Mouse (Mus musculus) gastrocnemius, postnatal 25 days (tissue): ENCODE measurements around the gene Faah. TPM values are rescaled to one million over a fixed set of nuclear protein-coding genes. Genes with fewer than 3 reads are reported as not detected.

Experiments used
- DNase-seq: peaks from one replicate; pipeline ENCODE4 v3.0.0; 2022
- total RNA-seq, 2 experiments: library from RNA; stranded (reverse); gene quantifications; 1 replicate in 1 of 2; 2 replicates in 1 of 2; pipeline ENCODE4 v1.2.3; 2021

Faah gene
- total RNA-seq, 2 experiments from 2014 or later = 0.35 to 0.46 TPM

DNA sequence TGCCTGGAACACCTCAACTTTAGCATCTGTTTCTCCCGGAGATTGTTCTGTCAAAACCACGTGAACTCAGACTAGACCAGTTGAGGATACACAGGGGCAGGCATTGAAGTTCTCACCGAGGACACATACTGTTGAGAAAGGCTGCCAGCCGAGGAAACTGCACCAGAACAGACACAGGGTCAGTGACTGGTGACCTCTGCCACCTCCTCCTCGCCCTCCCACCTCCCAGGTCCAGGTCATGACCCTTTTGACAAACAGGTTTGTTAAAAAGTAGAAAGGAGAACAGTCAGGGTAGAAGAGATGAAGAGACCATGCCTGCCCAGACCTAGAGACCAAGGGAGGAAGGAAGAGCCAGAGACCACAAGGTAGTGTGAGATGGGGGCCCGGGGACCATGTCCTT lies 17.1 kb downstream of the Faah start:
- no peak for DNase-seq

DNA sequence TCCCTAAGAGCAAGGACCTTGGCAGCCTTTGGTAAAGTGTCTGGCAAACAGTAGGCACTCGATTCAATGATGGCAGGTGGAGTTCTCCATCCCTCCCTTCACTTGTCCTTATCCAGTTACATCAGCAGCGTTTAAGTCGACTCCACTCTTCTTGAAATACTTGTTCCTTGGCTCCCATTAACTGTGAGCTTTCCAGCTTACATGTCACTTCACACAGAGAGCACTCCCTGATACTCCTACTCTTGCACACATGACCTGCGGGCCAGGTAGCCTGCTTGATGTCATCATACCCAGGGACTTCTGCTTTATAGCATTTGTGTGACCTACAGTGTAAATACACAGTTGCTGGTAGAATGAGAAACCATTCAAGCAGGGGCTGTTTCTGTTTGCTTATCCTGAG lies 21.0 kb downstream of the Faah start:
- DNase-seq = no peak

DNA sequence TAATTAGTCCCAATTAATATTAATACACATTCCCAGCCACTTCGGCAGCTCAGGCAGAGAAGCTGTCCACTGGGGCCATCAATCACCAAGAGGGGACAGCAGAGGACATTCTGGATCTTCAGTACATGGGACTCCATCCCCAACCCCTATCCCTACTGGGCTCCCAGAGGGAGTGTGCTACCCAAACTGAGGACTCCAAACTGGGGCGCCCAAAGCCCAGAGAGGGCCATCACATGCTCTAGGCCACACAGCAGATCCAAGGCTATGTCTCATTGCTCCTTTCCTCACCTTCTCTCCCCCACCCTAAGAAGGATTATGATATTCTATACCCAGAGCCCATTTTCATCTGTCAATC lies 22.4 kb downstream of the Faah start:
- DNase-seq = no peak

DNA sequence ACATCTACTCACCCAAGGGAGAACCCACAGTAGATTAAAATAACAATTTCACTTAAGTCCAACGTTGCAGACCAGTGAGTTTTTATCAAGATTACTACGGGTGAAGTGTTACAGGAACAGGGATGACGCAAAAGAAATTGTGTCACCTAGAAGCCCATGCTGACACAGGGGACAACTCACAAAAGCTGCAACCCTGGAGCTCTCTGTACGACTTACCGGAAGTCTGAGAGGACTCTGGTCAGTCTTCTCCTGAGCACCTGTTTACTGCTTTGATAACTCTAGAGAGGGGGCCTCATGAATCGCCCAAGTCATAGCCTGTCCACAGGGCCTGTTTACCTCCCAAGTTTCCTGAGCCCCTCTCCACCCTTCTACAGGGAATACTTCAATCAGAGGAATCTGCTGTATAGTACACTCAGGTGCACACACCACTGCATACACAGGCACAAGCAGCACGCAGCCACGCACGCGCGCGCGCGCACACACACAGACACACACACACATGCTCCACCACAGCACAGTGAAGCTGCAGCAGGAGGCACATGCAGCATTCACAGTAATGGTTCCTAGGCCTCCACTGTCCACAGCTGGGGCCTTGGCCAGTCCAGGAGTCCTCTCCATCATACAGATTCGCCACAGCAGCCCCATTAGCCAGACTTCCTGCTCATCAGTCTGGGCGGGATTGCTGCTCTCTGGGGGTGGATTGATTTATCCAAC lies 22.9 kb downstream of the Faah start:
- DNase-seq = no peak

DNA sequence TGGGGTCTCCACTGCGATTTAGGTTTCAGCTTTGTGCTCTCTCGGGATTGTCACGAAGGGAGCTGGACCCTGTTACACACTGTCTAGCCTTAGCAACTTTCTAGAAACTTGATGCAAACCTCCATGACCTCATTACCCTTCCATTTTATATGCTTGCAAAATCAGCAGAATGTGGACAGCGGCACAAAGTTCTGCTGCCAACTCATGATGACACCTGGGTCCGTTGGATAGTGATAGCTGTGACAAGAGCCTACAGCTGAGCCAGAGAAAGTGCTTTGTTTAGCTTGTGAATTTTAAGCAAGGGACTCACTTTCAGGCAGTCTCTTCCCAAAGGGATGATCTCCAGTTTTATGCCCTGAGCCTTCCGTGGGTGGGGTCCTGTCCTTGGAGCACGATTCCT lies 28.3 kb downstream of the Faah start:
- DNase-seq = no peak

DNA sequence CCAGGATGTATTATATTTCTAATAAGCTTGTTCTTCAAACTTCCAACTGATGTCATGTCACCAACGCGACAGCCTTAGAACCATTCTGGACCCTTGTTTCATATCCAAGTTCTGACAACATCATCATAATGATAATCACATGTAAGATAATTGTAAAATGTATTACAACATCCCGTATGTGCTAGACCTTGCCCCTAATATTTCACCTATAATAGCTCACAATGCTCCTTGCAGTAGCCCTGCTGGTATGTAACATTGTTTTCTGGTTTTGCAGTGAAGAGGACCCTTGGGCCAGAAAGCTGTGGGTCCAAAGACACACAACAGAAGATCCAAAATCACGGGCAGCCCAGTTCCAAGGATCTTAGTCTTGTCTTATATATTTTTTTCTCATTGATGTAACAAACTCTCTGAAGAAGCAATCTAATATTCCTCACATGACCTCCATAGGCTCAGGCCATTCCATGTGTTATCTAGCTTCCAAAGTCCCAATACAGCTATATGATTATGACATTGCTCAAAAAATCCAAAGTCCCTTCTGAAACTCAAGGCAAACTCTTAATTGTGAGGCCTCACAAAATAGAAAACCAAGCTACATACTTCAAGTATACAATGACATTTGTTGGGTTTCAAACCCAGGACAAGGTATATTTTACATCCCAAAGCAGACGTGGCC lies 29.7 kb downstream of the Faah start:
- no peak for DNase-seq

DNA sequence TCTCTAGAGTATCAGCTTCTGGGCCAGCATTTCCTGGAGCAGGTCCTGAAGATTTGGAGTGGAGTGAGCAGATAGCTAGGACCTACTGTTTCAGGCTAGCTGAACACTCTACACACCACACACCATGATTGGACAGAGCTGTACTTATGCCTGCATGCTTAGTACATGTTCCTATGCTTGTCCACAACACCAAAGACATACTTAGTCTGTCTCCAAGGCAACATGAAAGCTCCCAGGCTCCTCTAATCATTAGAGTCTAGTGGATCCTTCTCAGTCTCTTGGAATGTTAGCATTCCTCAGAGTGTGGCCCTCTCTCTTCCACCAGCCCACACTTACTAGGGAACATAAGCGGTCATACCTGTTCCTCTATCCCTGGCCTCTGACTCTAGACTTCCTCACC lies 30.3 kb downstream of the Faah start:
- DNase-seq = no peak

DNA sequence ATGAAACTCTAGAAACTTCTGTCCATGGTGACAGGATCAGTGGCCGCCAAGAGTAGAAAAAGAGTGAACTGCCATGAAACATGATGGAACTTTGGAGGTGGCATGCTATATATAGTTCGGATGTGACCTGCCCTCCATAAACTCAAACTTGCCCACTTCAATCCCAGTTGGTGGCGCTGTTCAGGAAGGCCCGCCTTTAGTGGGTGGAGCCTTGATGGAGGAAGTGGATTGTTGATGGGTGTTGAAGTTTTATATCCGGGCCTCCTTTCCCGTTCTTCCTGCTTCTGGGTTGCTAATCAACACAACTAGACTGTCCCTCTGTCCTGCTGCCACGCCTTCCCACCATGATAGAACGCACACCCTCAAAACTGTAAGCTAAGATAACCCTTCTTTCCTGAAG lies 32.8 kb downstream of the Faah start:
- DNase-seq = no peak

DNA sequence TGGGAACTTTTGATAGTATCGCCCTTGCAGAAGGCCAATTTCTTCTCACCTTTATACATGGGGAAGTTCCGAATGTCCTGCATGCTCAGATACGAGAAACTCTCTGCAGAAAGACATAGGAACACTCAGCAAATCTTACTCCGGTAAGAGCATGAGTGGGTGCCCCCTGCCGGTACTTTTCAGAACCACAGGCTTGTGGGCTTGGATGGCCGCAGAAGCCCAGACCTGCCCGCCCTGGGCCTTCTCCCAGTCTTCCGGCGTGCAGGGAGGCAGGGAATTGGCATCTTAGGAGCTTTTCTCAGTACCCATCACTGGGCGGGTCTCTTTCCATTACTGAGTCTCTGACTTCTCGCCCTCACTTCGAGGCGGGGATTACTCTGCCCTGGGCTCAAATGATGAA lies 33.6 kb downstream of the Faah start:
- peak; percentile 45 for DNase-seq

DNA sequence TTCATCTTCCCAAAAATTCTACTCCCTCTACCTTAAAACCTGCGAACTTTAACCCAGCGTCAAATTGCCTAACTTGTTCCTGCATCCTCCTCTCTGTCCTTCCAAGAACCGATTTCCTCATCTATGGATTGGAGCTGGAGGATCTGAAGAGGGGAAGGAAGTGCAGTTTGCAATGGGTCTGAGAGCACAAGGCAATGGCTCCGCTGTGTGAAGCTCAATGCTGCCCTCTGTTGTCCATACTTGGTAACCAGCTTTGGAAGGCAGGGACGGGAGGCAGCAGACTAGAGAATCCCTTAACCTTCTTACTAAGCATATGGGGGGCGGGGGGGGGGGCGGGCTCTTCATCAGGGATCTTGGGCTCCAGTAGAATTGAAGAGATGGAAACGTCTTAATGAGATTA lies 37.0 kb downstream of the Faah start:
- no peak for DNase-seq

DNA sequence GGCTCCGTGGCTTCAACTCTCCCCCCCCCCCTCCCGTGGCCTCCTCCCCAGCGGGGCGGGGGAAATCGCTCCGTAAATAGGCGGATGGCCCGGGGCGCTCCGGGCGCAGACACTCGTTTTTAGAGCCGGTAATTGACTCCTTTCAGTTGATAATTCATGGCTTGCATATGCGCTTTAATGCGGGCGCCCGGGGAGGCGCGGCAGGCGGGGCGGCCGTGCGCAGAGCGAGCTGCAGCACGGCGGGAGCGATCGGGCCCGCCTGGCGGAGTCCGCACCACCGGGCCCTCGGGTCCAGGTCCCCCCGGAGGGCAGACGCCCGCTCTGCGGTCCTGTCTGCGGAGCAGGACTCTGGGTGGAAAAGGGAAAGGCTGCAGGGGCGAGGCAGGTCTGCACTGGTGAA lies 38.3 kb downstream of the Faah start:
- DNase-seq = no peak

DNA sequence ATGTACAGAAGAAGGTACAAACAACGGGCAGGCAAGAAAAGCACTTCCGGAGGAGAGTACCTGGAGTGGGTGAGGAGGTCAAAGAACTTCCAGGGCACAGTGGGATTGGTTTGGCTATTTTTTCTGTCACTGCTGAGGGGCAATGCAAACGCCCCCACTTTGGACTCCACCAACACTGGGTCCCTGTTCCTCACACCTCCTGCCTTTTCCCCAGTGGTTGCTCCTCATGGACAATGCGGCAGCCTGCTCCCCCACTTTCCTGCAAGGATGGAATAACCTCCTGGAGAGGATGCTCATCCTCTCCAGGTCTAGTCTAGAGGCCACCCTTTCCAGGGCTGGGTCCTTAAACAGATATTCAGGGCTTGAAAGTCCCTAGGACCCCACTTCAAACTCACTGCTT lies 38.8 kb downstream of the Faah start:
- DNase-seq = no peak

DNA sequence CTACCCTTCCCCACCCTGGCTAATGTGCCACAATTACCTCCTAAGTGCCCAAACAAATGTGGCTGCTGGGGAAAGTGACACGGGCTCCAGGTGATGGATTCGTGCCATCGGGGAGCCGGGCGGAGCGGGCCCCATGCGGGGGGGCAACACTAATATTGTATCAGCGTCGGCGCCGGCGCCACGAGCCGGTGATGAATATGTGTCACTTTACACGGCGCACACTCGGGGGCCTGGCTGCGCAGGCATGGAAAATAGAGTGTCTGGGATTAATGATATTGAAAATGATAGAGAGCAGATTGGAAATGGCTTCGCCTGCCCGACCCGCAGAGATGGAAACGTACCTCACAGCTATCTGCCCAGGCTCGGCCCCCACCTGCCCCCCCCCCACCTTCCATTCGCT lies 45.2 kb downstream of the Faah start:
- no peak for DNase-seq

DNA sequence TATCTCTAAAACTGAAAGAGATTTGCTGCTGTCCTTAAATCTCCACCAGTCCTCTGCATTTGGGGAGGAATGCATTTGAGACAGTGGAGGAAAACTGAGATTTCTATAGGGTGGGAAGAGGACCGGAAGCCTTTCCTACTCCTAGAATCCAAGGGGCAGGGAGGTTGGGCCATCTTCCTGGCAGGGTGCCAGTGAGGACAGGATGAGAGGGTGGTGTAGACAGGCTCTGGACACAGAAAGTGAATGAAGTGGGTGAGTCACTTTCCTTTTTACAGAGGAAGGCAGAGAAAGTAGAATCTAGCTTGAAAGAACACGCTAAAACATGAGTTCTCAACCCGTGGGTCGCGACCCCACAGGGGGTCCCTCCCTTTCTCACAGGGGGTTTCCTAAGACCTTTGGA lies 53.3 kb downstream of the Faah start:
- no peak for DNase-seq

DNA sequence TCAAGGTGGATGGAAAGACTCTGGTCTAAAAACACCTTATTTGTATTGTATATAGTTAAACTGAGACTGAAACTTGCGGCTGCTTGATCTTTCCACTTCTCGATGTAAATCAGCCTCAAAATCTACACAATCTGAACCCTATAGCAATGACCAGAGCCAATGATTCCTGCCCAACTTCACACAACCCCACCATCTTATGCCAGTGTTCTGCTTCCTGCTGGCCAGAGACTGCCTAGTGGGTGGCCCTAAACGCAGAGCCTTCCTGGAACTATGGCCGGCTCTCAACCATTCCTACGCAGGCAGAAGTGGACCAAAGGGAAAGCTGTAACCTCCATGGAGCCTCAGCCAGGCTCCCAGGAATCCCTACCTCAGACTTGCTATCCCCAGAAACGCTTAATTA lies 54.0 kb downstream of the Faah start:
- DNase-seq = no peak

DNA sequence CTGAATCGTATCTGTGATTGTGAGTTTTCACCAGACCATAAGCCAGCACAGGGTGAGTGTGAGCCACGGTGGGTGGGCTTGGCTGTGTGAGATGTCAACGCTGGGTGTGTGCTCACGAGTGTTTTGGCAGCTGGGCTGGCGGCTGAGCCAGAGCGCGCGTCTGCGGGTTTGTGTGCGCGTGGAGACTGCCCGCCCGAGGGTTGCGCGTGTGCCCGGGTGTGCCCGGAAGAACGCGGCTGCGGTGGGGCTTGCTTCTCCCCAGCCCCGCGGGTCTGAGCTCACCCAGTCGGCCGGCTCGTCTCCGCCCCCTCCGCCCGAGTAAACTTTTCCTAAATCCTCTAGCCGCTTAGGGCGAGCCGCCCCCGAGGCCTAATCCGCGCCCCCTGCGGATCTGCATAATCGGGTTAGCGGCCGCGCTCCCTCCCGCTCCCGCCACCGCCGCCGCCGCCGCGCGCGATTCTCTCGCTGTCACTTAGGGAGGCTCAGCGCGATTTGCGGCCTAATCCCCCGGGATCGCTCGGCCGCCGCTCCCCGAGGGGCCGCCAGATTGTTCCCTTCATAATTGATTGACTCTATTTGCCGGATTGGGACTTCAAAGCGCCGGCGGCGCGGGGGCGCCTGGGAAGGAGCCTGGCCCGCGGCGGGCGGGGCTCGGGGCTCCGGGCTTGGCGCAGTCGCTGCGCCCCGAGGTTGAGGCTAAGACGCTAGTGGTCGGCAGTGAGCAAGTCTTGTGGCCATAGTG lies 54.9 kb downstream of the Faah start:
- DNase-seq = no peak

DNA sequence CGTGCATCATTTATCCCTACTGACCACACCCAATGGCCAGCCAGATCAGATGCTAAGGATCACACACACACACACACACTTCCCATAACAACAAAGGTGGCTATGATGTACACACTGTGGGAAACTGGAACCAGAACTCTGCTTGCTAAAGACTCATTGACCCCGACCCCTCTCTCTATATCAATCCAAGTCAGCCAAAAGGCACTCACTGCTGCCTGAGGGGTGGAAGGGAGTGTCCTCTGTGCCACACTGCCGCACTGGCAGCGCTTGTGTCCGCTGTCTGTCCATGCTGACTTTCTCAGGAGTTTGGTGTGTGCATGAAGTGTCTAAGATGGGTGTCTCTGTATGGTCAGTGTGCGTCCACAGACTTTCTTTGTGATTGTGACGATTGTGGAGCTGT lies 55.7 kb downstream of the Faah start:
- no peak for DNase-seq

DNA sequence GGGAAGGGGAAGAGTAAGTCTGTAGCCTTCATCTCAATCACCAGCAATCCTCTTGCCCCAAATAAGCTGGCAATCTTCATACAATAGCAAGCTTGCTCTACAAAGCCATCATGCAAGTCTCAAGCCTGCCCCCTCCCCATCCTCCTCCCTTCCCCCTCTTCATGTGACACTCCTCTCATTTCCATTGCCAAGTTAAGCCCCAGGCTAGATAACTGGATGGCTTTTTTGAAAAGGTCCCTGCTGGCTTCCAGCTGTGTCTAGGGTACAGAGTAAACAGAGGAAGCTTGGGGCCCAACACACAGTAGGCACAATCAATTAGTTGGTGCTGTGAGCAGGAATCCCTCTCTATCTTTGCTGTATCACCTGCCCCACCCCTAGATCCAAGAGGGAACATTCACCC lies 58.2 kb downstream of the Faah start:
- DNase-seq = no peak

DNA sequence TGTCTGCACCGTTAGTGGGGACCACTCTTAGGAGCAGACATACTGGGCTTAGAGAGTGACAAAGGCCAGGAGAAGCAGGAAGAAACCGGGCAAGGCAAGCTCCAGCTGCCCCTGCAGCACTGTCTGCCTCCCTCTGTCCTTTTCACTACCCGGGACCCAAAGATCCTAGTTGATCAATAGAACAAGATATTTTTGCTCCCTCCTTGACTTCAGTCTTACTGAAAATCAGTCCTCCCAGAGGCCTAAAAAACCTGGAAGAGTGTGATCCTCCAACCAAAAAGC lies 62.3 kb downstream of the Faah start:
- DNase-seq = no peak

DNA sequence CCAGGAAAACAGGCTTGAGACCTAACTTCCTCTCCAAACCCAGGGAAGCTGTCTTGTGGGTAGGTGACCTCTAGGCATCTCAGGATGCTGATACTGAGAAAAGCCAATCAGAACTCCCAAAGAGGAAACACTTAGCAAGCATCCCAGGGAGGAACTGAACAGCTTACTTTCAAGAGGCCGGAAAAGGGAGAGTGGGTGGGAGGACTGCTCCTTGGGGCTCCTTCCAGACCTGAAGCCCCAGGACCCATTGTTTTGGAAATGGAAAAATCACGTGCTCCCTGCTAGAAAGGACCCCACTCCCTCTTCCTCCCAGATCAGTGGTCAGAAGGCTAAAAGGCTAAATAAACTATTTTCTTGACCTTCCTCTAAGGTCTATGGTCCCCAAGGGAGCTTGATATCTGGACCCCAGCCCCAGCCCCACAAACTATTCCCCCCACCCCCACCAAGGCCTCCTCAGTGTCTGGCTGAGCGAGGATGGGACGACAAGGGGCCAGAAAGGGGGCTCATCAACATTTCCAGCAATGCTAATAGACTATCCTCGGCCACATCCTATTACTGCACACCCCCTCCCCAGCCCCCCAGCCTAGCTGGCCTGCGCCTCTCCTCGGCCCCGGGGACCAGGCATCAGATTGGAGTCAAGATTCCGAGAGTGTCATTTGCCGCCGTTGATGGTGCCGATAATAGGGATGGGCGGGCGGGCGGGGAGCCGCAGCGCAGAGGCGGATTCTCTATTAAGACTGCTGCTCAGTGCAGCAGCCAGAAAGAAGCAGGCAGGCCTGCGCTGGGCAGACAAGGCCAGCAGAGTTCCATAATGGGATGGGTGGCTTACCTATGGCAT lies 62.9 kb downstream of the Faah start:
- DNase-seq = no peak

DNA sequence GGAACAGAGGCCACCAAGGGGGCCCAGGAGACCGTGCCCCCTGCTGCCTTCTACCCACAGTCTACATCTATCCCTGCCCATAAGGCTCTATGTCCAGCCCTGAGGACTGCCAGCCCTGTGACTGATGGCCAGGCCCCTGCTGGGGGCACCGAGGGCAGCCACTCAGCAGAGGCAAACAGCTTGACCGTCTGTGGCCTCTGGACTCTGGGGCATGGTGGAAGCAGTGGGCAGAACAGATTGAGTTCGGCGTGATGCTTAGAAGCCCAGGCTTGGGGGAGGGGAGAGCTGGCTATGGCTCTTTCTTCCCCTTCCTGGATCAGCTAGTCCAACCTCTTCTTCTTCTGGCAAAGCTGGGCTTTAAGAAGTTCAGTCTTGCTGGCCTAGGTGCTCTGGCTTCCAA lies 64.2 kb downstream of the Faah start:
- DNase-seq = no peak

DNA sequence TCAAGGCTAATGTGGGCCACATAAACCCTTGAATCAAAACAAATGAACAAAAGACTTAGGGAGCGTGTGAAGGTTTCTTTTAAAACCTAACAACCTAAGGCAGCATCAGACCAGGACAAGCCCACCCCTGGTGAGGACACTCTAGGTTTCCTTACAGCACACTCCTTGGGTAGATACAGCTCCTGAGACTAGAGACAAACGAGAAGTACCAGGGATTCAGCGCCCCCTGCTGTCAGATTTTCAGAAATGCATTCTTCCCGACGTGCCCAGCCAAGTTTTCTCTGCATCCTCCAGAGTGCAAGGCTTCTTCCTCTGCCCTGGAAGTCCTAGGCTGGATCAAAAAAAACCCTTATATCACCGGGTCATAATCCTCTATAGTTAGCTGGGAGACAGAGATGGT lies 65.0 kb downstream of the Faah start:
- no peak for DNase-seq

DNA sequence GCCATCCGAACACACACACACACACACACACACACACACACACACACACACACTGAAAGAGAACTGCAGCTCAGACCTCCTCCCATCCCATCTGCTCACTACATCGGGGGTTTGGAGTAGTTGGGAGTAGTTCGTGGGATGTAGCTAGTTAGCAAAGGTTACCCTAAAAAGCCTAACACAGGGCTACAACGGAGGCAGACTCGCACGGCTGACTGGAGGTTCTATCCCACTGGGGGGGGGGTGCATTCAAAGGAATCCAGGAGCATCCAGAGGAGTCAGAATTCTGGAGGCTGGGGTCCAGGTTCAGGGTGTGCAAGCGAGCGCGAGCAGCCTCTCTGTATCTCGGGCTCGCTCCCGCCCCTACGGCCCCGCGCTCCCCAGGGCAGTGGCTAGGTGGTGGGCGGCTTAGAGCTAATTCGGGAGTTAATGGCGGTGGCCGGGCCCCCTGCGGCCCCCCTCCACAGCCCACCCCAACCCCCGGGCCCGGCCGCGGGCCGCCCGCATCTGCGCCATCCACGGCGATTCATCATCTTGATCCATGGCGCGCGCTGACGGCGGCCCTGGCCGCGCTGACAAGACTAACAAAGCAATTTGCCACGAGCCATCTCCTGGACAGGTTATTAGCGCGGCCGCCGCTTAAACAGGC lies 73.9 kb downstream of the Faah start:
- DNase-seq = no peak
